Mouse (Mus musculus): ENCODE results near the gene Iqgap2. TPM values are rescaled to one million over a fixed set of nuclear protein-coding genes. Genes with fewer than 3 reads are reported as not detected.

Gene Iqgap2
- polyA plus RNA-seq, 1 experiment from 2014 or later = 31.5 TPM

DNA sequence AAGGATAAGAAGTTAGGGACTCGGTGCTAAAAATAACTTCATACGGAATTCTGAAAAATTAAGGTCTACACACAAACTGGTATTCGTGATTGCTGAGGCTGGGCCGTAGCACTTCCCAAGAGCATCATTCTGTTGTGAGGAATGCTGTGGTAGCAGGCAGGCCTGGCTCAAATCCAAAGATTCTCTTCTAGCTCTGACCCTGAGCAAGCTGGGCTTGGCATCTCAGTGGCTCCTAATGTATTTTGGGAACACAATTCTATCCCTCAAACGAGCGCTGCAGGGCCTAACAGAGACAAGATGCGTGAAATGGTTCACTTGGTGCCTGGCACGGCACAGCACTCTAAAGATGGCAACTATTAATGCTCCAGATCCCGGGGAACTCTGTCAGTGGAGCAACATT is 90.8 kb downstream of the Iqgap2 start:
- WGBS = 83% methylated on average over 9 of the region's 9 CpGs
- no peaks in the 10 kb centered on the region for H3K36me3 ChIP-seq (ENCODE audit: control insufficient read depth, insufficient read depth)
- no peak for TF ChIP-seq CTCF (IDR thresholded peaks at IDR 0.05; ENCODE audit: low read depth)
- no peak overlapping the region for H3K4me2 ChIP-seq (replicated peaks; ENCODE audit: low read depth)
- no peaks in the 10 kb centered on the region for H3K27me3 ChIP-seq (replicated peaks; ENCODE audit: control insufficient read depth, insufficient read depth, low read length)
- H3K9me3 ChIP-seq (ENCODE audit: control insufficient read depth) = no peaks in the 10 kb centered on the region
- no peak for ATAC-seq
- no peak overlapping the region for H3K4me3 ChIP-seq (ENCODE audit: low read depth, low read length)
- H3K4me1 ChIP-seq (replicated peaks; ENCODE audit: control insufficient read depth, insufficient read depth, low read length) = no peaks in the 10 kb centered on the region
- no peak overlapping the region for H3K9ac ChIP-seq (ENCODE audit: low read depth, low read length)
- H3K27ac ChIP-seq (ENCODE audit: low read depth, low read length) = no peak overlapping the region

DNA sequence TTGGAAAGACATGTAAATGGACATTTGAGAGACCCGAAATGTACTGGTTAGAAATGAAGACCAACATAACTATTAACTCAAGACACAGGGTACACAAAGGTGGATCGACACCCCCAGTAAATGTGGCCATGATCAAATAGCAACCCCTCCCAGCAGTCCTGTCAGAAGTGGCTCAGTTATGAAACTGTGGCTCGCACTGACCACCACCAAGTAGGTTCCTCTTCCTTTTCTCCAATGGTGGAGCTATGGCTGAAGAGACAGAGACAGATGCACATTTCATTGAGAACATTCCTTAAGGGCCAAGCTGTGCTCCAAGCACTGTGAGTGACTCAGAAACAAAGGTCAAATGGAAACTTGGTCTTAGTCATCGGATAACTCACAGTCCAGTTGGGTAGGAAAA is 92.4 kb downstream of the Iqgap2 start:
- 78% methylated on average over 4 of the region's 4 CpGs for WGBS
- H3K4me1 ChIP-seq (replicated peaks; ENCODE audit: control insufficient read depth, insufficient read depth, low read length) = no peaks in the 10 kb centered on the region
- H3K27me3 ChIP-seq (replicated peaks; ENCODE audit: control insufficient read depth, insufficient read depth, low read length) = no peaks in the 10 kb centered on the region
- no peak for TF ChIP-seq CTCF (IDR thresholded peaks at IDR 0.05; ENCODE audit: low read depth)
- H3K4me2 ChIP-seq (replicated peaks; ENCODE audit: low read depth) = no peak overlapping the region
- H3K4me3 ChIP-seq (ENCODE audit: low read depth, low read length) = no peak overlapping the region
- ATAC-seq = no peak
- no peaks in the 10 kb centered on the region for H3K9me3 ChIP-seq (ENCODE audit: control insufficient read depth)
- no peak overlapping the region for H3K9ac ChIP-seq (ENCODE audit: low read depth, low read length)
- no peak overlapping the region for H3K27ac ChIP-seq (ENCODE audit: low read depth, low read length)
- H3K36me3 ChIP-seq (ENCODE audit: control insufficient read depth, insufficient read depth) = no peaks in the 10 kb centered on the region

DNA sequence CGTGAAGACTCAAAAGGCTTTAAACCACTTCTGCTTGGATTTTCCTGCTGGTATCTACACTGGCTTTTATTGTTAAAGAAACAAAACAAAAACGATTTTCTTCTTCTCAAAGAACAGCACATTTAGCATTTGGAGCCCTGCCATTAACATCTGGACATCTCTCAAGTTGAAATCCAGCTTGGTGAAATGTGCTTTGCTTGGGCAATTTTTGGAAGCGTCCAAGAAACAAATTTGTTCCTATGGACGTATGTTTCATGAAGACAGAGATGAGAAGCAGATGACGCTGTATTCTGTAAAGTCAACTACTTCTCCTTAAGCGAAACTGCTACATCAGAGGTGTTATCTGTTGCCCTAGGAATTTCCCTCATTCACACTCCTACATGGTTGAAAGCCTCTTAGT is 93.0 kb downstream of the Iqgap2 start:
- no peaks in the 10 kb centered on the region for H3K9me3 ChIP-seq (ENCODE audit: control insufficient read depth)
- no peaks in the 10 kb centered on the region for H3K27me3 ChIP-seq (replicated peaks; ENCODE audit: control insufficient read depth, insufficient read depth, low read length)
- WGBS = 59% methylated on average over 6 of the region's 6 CpGs
- H3K4me1 ChIP-seq (replicated peaks; ENCODE audit: control insufficient read depth, insufficient read depth, low read length) = no peaks in the 10 kb centered on the region
- no peak for TF ChIP-seq CTCF (IDR thresholded peaks at IDR 0.05; ENCODE audit: low read depth)
- H3K4me3 ChIP-seq (ENCODE audit: low read depth, low read length) = no peak overlapping the region
- no peaks in the 10 kb centered on the region for H3K36me3 ChIP-seq (ENCODE audit: control insufficient read depth, insufficient read depth)
- no peak for ATAC-seq
- H3K9ac ChIP-seq (ENCODE audit: low read depth, low read length) = no peak overlapping the region
- H3K4me2 ChIP-seq (replicated peaks; ENCODE audit: low read depth) = no peak overlapping the region
- no peak overlapping the region for H3K27ac ChIP-seq (ENCODE audit: low read depth, low read length)

DNA sequence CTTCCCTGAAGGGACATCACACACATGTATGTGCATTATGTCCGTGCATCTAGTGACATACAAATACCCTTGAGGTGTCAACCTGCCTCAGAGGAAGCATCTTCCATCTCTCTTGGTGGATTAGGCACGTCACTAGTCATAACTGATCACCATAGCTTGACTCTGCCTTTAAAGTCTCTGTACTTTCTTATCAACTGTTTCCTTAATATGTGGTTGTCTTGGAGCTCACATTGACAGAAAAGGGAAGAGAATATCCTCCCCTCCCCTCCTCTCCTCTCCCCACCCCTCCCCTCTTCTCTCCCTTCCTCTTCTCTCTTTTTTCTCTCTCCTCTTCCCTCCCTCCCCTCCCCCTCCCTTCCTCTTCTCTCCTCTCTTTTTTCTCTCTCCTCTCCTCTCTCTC is 94.2 kb downstream of the Iqgap2 start:
- TF ChIP-seq CTCF (IDR thresholded peaks at IDR 0.05; ENCODE audit: low read depth) = no peak
- Histone ChIP-seq H3K36me3 (ENCODE audit: control insufficient read depth, insufficient read depth) (no peaks in the 10 kb centered on the region), H3K27me3 (replicated peaks; ENCODE audit: control insufficient read depth, insufficient read depth, low read length) (no peaks in the 10 kb centered on the region), H3K9me3 (ENCODE audit: control insufficient read depth) (no peaks in the 10 kb centered on the region), H3K4me1 (replicated peaks; ENCODE audit: control insufficient read depth, insufficient read depth, low read length) (no peaks in the 10 kb centered on the region), H3K4me3 (ENCODE audit: low read depth, low read length) (no peak overlapping the region), H3K27ac (ENCODE audit: low read depth, low read length) (no peak overlapping the region), H3K9ac (ENCODE audit: low read depth, low read length) (no peak overlapping the region), H3K4me2 (replicated peaks; ENCODE audit: low read depth) (no peak overlapping the region)
- WGBS = 81% methylated on average over 2 of the region's 2 CpGs
- ATAC-seq = no peak

DNA sequence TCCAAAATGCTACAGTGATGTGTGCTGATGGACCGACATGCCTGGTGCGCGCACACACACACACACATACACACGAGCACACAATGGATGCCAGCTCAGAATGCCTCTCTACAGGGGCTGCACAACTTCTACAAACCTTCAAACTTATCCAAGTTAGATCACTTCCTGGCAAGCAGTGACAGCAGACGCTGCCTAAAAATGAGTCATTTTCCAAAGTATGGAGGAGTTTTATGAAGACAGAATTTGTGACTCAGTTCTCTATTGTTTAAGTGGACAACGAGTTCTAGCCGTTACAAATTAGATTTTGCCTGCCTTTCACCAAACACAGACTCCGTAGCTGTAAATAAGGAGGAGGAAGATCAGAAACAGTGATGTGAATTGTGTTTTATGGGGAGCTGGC is 97.4 kb downstream of the Iqgap2 start:
- Histone ChIP-seq H3K36me3 (ENCODE audit: control insufficient read depth, insufficient read depth) (no peaks in the 10 kb centered on the region), H3K4me3 (ENCODE audit: low read depth, low read length) (no peak overlapping the region), H3K9ac (ENCODE audit: low read depth, low read length) (no peak overlapping the region), H3K4me2 (replicated peaks; ENCODE audit: low read depth) (no peak overlapping the region), H3K27ac (ENCODE audit: low read depth, low read length) (no peak overlapping the region), H3K27me3 (replicated peaks; ENCODE audit: control insufficient read depth, insufficient read depth, low read length) (no peaks in the 10 kb centered on the region), H3K9me3 (ENCODE audit: control insufficient read depth) (no peaks in the 10 kb centered on the region), H3K4me1 (replicated peaks; ENCODE audit: control insufficient read depth, insufficient read depth, low read length) (peaks cover 5% of the 10 kb centered on the region)
- TF ChIP-seq CTCF (IDR thresholded peaks at IDR 0.05; ENCODE audit: low read depth) = no peak
- 78% methylated on average over 8 of the region's 8 CpGs for WGBS
- no peak for ATAC-seq

DNA sequence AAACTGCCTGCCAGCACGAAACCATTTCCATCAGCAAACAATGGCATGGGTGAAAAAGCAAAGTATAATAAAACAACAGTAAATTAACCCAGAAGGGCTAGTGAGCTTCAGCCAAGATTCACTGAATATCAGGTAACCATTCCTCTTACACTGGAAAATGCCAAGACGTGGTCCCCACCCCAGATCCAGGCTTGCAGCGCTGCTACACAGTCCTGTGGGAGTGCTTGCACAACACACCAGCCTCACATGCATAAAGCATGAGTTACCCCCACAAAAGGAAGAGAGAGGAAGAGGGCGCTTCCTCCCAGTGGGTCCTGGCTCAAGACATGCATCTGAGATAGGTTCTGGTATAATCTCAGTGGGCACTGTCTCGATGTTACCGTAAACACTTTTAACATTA is 100.8 kb downstream of the Iqgap2 start:
- TF ChIP-seq CTCF (IDR thresholded peaks at IDR 0.05; ENCODE audit: low read depth) = no peak
- 83% methylated on average over 6 of the region's 6 CpGs for WGBS
- H3K27me3 ChIP-seq (replicated peaks; ENCODE audit: control insufficient read depth, insufficient read depth, low read length) = no peaks in the 10 kb centered on the region
- ATAC-seq = no peak
- no peak overlapping the region for H3K4me2 ChIP-seq (replicated peaks; ENCODE audit: low read depth)
- H3K4me3 ChIP-seq (ENCODE audit: low read depth, low read length) = no peak overlapping the region
- no peaks in the 10 kb centered on the region for H3K36me3 ChIP-seq (ENCODE audit: control insufficient read depth, insufficient read depth)
- no peaks in the 10 kb centered on the region for H3K9me3 ChIP-seq (ENCODE audit: control insufficient read depth)
- peaks cover 9% of the 10 kb centered on the region for H3K4me1 ChIP-seq (replicated peaks; ENCODE audit: control insufficient read depth, insufficient read depth, low read length)
- no peak overlapping the region for H3K9ac ChIP-seq (ENCODE audit: low read depth, low read length)
- H3K27ac ChIP-seq (ENCODE audit: low read depth, low read length) = no peak overlapping the region
